Mouse (Mus musculus): Measurements from ENCODE around the gene Slc25a15. TPM values are rescaled to one million over a fixed set of nuclear protein-coding genes. Genes with fewer than 3 reads are reported as not detected.

Gene Slc25a15
- polyA plus RNA-seq (2012; rRNA removed; ENCODE audit: low replicate concordance): 4.4 and 6.7 TPM in 2 replicates

GRCm38 (mm10) chr8:22398142-22398951 lies at the start of gene Slc25a15:
Gene Slc25a15, minus strand, starts transcription at chr8:22398597.

DNA sequence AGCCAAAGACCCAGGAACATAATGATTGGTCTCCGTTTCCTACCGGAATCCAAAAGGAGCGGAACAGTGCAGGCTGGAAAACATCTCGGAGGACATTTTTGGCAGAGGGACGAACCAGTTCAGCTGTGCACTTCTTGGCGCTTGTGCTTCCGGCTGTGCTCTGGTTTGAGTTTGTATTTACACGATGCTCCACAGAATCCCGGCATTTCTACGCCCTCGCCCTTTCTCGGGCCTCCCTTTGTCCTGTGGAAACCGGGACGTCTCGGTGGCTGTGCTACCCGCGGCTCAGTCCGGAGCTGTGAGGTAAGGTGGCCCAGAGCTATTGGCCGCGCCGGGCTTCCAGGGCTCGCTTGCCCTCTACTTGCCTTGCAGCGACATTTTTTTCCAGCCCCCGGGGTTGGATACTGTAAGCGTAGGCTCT lies 12.9 kb upstream of the Slc25a15 start, which contains the start of gene Mrps31:
Mrps31 (plus strand) TSS at position 80 of the 421 bp plus-strand sequence.

Other genes starting within 250 kb of the Slc25a15 start
- gene Nek3, start 232.2 kb downstream of the Slc25a15 start, polyA plus RNA-seq (2012; rRNA removed; ENCODE audit: low replicate concordance): 1.2 and 1.8 TPM in 2 replicates
- 0.54 and 3.1 TPM in 2 replicates for gene Ckap2, start 212.8 kb downstream of the Slc25a15 start, polyA plus RNA-seq (2012; rRNA removed; ENCODE audit: low replicate concordance)
- gene Vps36, start 205.8 kb downstream of the Slc25a15 start, polyA plus RNA-seq (2012; rRNA removed; ENCODE audit: low replicate concordance): 12.3 and 13.2 TPM in 2 replicates
- 9.9 and 10.4 TPM in 2 replicates for gene Thsd1, start 171.3 kb downstream of the Slc25a15 start, polyA plus RNA-seq (2012; rRNA removed; ENCODE audit: low replicate concordance)
- 0.06 and 0.13 TPM in 2 replicates for gene Tpte, start 115.2 kb downstream of the Slc25a15 start, polyA plus RNA-seq (2012; rRNA removed; ENCODE audit: low replicate concordance)
- gene Mrps31, start 12.8 kb upstream of the Slc25a15 start, polyA plus RNA-seq (2012; rRNA removed; ENCODE audit: low replicate concordance): 6.6 and 7.5 TPM in 2 replicates